Mouse (Mus musculus): ENCODE data around the gene Flg. TPM values are rescaled to one million over a fixed set of nuclear protein-coding genes. Genes with fewer than 3 reads are reported as not detected.

The Flg gene
- total RNA-seq (2014; rRNA removed) (0.29 TPM in 1 of 2 replicates, not detected in the other), polyA plus RNA-seq (2015; fragmentation: Nextera tagmentation; extraction: Ambion mirVana) (not detected in 2 replicates)

GRCm38 (mm10) chr3:93273223-93273622, at the start of gene Flg:
Flg (plus strand) TSS chr3:93273523.
- DNase-seq (ENCODE audit: low spot score) (no peak), ATAC-seq (no peak)
- H3K9me3 ChIP-seq (ENCODE audit: low read length), result no peaks in the 10 kb centered on the region
- H3K4me1 ChIP-seq (ENCODE audit: insufficient read depth, low read length), result no peaks in the 10 kb centered on the region
- WGBS, result 94% methylated on average over 2 of the region's 2 CpGs
- H3K36me3 ChIP-seq (ENCODE audit: insufficient read depth, low read length), result no peaks in the 10 kb centered on the region
- no peaks in the 10 kb centered on the region for H3K27me3 ChIP-seq (ENCODE audit: insufficient read depth, low read length)
- H3K4me2 ChIP-seq (ENCODE audit: low read depth, low read length), result no peak within 1 kb of the TSS
- no peak within 1 kb of the TSS for H3K4me3 ChIP-seq (ENCODE audit: low read length)
- TF ChIP-seq CTCF (IDR thresholded peaks at IDR 0.05; ENCODE audit: low read depth), result no peak
- no peak within 1 kb of the TSS for H3K9ac ChIP-seq (replicated peaks; ENCODE audit: low read length)
- H3K27ac ChIP-seq, result no peak within 1 kb of the TSS

- 90% methylated on average over 2 of the region's 2 CpGs for WGBS
- no peaks in the 10 kb centered on the region for H3K36me3 ChIP-seq (ENCODE audit: insufficient read depth, low read length)
- H3K27me3 ChIP-seq (ENCODE audit: insufficient read depth, low read length), result no peaks in the 10 kb centered on the region
- no peaks in the 10 kb centered on the region for H3K9me3 ChIP-seq (ENCODE audit: low read length)
- no peak overlapping the region for H3K4me2 ChIP-seq (ENCODE audit: low read depth, low read length)
- no peak for TF ChIP-seq CTCF (IDR thresholded peaks at IDR 0.05; ENCODE audit: low read depth)
- no peak overlapping the region for H3K9ac ChIP-seq (replicated peaks; ENCODE audit: low read length)
- no peak overlapping the region for H3K4me3 ChIP-seq (ENCODE audit: low read length)
- no peak for ATAC-seq
- no peaks in the 10 kb centered on the region for H3K4me1 ChIP-seq (ENCODE audit: insufficient read depth, low read length)
- DNase-seq (ENCODE audit: low spot score), result no peak
- no peak overlapping the region for H3K27ac ChIP-seq
Observed at GRCm38 (mm10) chr3:93297542-93297941, 24.2 kb downstream of the Flg start.

- no peak overlapping the region for H3K9ac ChIP-seq (replicated peaks; ENCODE audit: low read length)
- no peak overlapping the region for H3K4me2 ChIP-seq (ENCODE audit: low read depth, low read length)
- H3K4me1 ChIP-seq (ENCODE audit: insufficient read depth, low read length), result no peaks in the 10 kb centered on the region
- WGBS, result 90% methylated on average over 6 of the region's 6 CpGs
- no peak for DNase-seq (ENCODE audit: low spot score)
- TF ChIP-seq CTCF (IDR thresholded peaks at IDR 0.05; ENCODE audit: low read depth), result no peak
- no peak for ATAC-seq
- no peak overlapping the region for H3K27ac ChIP-seq
- H3K36me3 ChIP-seq (ENCODE audit: insufficient read depth, low read length), result no peaks in the 10 kb centered on the region
- no peaks in the 10 kb centered on the region for H3K27me3 ChIP-seq (ENCODE audit: insufficient read depth, low read length)
- no peak overlapping the region for H3K4me3 ChIP-seq (ENCODE audit: low read length)
- no peaks in the 10 kb centered on the region for H3K9me3 ChIP-seq (ENCODE audit: low read length)
Observed at GRCm38 (mm10) chr3:93299832-93300231, 26.5 kb downstream of the Flg start.

DNA sequence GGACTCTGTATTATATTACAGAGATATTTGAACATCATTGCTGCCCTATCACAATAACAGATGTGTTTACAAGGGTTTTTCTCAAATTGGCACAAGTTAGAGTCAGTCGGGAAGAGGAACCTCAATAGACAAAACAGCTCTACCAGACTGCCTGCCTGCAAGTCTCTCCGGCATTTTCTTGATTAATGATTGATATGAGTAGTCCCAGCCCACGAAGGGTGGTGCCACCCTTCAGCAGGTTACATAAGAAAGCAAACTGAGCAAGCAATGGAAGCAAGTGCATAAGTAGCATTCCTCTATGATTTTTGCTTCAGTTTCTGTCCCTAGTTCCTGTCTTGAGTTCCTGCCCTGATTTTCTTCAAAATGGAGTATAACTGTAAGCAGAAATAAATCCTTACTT, 28.6 kb downstream of the Flg start:
- H3K4me1 ChIP-seq (ENCODE audit: insufficient read depth, low read length), result no peaks in the 10 kb centered on the region
- no peak overlapping the region for H3K4me2 ChIP-seq (ENCODE audit: low read depth, low read length)
- no peaks in the 10 kb centered on the region for H3K36me3 ChIP-seq (ENCODE audit: insufficient read depth, low read length)
- no peaks in the 10 kb centered on the region for H3K27me3 ChIP-seq (ENCODE audit: insufficient read depth, low read length)
- ATAC-seq, result no peak
- H3K9ac ChIP-seq (replicated peaks; ENCODE audit: low read length), result no peak overlapping the region
- no peak for TF ChIP-seq CTCF (IDR thresholded peaks at IDR 0.05; ENCODE audit: low read depth)
- no peak for DNase-seq (ENCODE audit: low spot score)
- no peaks in the 10 kb centered on the region for H3K9me3 ChIP-seq (ENCODE audit: low read length)
- no peak overlapping the region for H3K4me3 ChIP-seq (ENCODE audit: low read length)
- no peak overlapping the region for H3K27ac ChIP-seq
- 75% methylated on average over 3 of the region's 3 CpGs for WGBS

DNA sequence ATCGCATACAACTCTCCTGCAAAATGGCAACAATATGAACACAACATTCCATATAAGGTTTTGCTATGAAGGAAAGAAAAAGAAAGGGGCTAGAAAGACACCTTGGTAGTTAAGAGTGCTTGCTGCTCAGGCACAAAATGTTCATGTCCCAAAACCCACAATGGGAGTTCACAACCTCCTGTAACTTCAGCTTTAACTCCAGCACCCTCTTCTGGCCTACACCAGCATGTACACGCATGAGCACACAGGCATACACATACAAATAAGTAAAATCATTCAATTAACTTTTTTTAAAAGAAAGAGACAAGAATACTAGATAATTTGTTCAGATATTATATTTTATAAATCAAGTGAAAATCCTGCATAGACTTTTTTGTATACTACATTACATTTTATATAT, 32.8 kb downstream of the Flg start:
- H3K27ac ChIP-seq, result no peak overlapping the region
- H3K4me2 ChIP-seq (ENCODE audit: low read depth, low read length), result no peak overlapping the region
- H3K4me3 ChIP-seq (ENCODE audit: low read length), result no peak overlapping the region
- DNase-seq (ENCODE audit: low spot score), result no peak
- H3K36me3 ChIP-seq (ENCODE audit: insufficient read depth, low read length), result no peaks in the 10 kb centered on the region
- no peaks in the 10 kb centered on the region for H3K9me3 ChIP-seq (ENCODE audit: low read length)
- 0 out of 2 replicates have a peak, but pooled peaks have one; percentile 4 for TF ChIP-seq CTCF (IDR thresholded peaks at IDR 0.05; ENCODE audit: low read depth)
- no peaks in the 10 kb centered on the region for H3K4me1 ChIP-seq (ENCODE audit: insufficient read depth, low read length)
- 79% methylated on average over 2 of the region's 2 CpGs for WGBS
- H3K27me3 ChIP-seq (ENCODE audit: insufficient read depth, low read length), result no peaks in the 10 kb centered on the region
- ATAC-seq, result no peak
- H3K9ac ChIP-seq (replicated peaks; ENCODE audit: low read length), result no peak overlapping the region

GRCm38 (mm10) chr3:93311371-93311770, 38.0 kb downstream of the Flg start:
- Histone ChIP-seq H3K27ac (no peak overlapping the region), H3K27me3 (ENCODE audit: insufficient read depth, low read length) (no peaks in the 10 kb centered on the region), H3K36me3 (ENCODE audit: insufficient read depth, low read length) (no peaks in the 10 kb centered on the region), H3K4me3 (ENCODE audit: low read length) (no peak overlapping the region), H3K9ac (replicated peaks; ENCODE audit: low read length) (no peak overlapping the region), H3K4me2 (ENCODE audit: low read depth, low read length) (no peak overlapping the region), H3K9me3 (ENCODE audit: low read length) (no peaks in the 10 kb centered on the region), H3K4me1 (ENCODE audit: insufficient read depth, low read length) (no peaks in the 10 kb centered on the region)
- 72% methylated on average over 3 of the region's 3 CpGs for WGBS
- TF ChIP-seq CTCF (IDR thresholded peaks at IDR 0.05; ENCODE audit: low read depth), result no peak
- DNase-seq (ENCODE audit: low spot score) (no peak), ATAC-seq (no peak)

GRCm38 (mm10) chr3:93314388-93314787, 41.1 kb downstream of the Flg start:
- no peak for DNase-seq (ENCODE audit: low spot score)

More at GRCm38 (mm10) chr3:93314388-93314787, 41.1 kb downstream of the Flg start:
- Histone ChIP-seq H3K27ac (no peak overlapping the region), H3K9me3 (ENCODE audit: low read length) (no peaks in the 10 kb centered on the region), H3K4me3 (ENCODE audit: low read length) (no peak overlapping the region), H3K36me3 (ENCODE audit: insufficient read depth, low read length) (no peaks in the 10 kb centered on the region), H3K4me1 (ENCODE audit: insufficient read depth, low read length) (no peaks in the 10 kb centered on the region), H3K27me3 (ENCODE audit: insufficient read depth, low read length) (no peaks in the 10 kb centered on the region), H3K4me2 (ENCODE audit: low read depth, low read length) (no peak overlapping the region), H3K9ac (replicated peaks; ENCODE audit: low read length) (no peak overlapping the region)
- 91% methylated on average over 1 of the region's 1 CpGs for WGBS
- ATAC-seq, result no peak
- 0 out of 2 replicates have a peak, but pooled peaks have one; percentile 29 for TF ChIP-seq CTCF (IDR thresholded peaks at IDR 0.05; ENCODE audit: low read depth)
